Mouse (Mus musculus): ENCODE data around the gene Tenm1.

GRCm38 (mm10) chrX:43182975-43183374 lies 246.0 kb downstream of the Tenm1 start:
- TF ChIP-seq CTCF (IDR thresholded peaks at IDR 0.05; ENCODE audit: extremely low read depth, insufficient read length, insufficient replicate concordance, low read depth, low read length) = no peak
- TF ChIP-seq POLR2A (IDR thresholded peaks at IDR 0.05; ENCODE audit: low read depth, low read length) = no peak

Data from small intestine, adult 2 months (tissue).